Mouse (Mus musculus): ENCODE measurements around the gene Slc4a1ap.
"Not testable (repeated sequence)": the region's sequence is repeated elsewhere in the genome, so short reads cannot be mapped to it uniquely, and the experiment has no call there.

Slc4a1ap gene

GRCm38 (mm10) chr5:31526354-31527116, at the start of gene Slc4a1ap:
TSS of gene Slc4a1ap (plus strand) at chr5:31526995.
- DNase-seq, result peak; percentile 85

GRCm38 (mm10) chr5:31480536-31480935, 46.3 kb upstream of the Slc4a1ap start:
- DNase-seq, result no peak

- no peak for DNase-seq
Measured at GRCm38 (mm10) chr5:31485440-31485839, 41.4 kb upstream of the Slc4a1ap start, which contains the start of gene 4930548H24Rik. TSS of gene 4930548H24Rik (plus strand) at chr5:31485740.

- DNase-seq, result no peak
Measured at GRCm38 (mm10) chr5:31487889-31488288, 38.9 kb upstream of the Slc4a1ap start.

- DNase-seq, result no peak
Measured at GRCm38 (mm10) chr5:31489116-31489769, 37.6 kb upstream of the Slc4a1ap start.

- DNase-seq, result no peak
Measured at GRCm38 (mm10) chr5:31492031-31492430, 34.8 kb upstream of the Slc4a1ap start.

- DNase-seq, result peak; percentile 93
Measured at GRCm38 (mm10) chr5:31494513-31495297, 32.1 kb upstream of the Slc4a1ap start, which contains the start of gene Gpn1. TSS of gene Gpn1 (plus strand) at chr5:31494741.

- DNase-seq, result no peak
Measured at GRCm38 (mm10) chr5:31504843-31505242, 22.0 kb upstream of the Slc4a1ap start.

GRCm38 (mm10) chr5:31512481-31512880, 14.3 kb upstream of the Slc4a1ap start:
- no peak for DNase-seq

- DNase-seq, result no peak
Measured at GRCm38 (mm10) chr5:31520556-31520955, 6.2 kb upstream of the Slc4a1ap start.

GRCm38 (mm10) chr5:31527117-31527680, 404 bp downstream of the Slc4a1ap start:
- no peak for DNase-seq

- not testable (repeated sequence) for DNase-seq
Measured at GRCm38 (mm10) chr5:31527707-31528106, 912 bp downstream of the Slc4a1ap start, which contains the start of gene Supt7l. TSS of gene Supt7l (minus strand) at chr5:31527807.

GRCm38 (mm10) chr5:31528560-31528959, 1.8 kb downstream of the Slc4a1ap start:
- no peak for DNase-seq

- no peak for DNase-seq
Measured at GRCm38 (mm10) chr5:31535228-31535627, 8.4 kb downstream of the Slc4a1ap start.

- DNase-seq, result no peak
Measured at GRCm38 (mm10) chr5:31559401-31559800, 32.6 kb downstream of the Slc4a1ap start.

- no peak for DNase-seq
Measured at GRCm38 (mm10) chr5:31560352-31560751, 33.6 kb downstream of the Slc4a1ap start.

- DNase-seq, result peak; percentile 82
Measured at GRCm38 (mm10) chr5:31562036-31562666, 35.4 kb downstream of the Slc4a1ap start.

- peak; percentile 87 for DNase-seq
Measured at GRCm38 (mm10) chr5:31563496-31563895, 36.7 kb downstream of the Slc4a1ap start.

- DNase-seq, result no peak
Measured at GRCm38 (mm10) chr5:31563905-31564304, 37.1 kb downstream of the Slc4a1ap start.

GRCm38 (mm10) chr5:31564976-31565375, 38.2 kb downstream of the Slc4a1ap start:
- DNase-seq, result no peak

- DNase-seq, result no peak
Measured at GRCm38 (mm10) chr5:31566026-31566425, 39.2 kb downstream of the Slc4a1ap start.

- no peak for DNase-seq
Measured at GRCm38 (mm10) chr5:31566457-31566856, 39.7 kb downstream of the Slc4a1ap start.
